Mouse (Mus musculus): ENCODE measurements around the gene Ccr3. TPM values are rescaled to one million over a fixed set of nuclear protein-coding genes. Genes with fewer than 3 reads are reported as not detected.

Ccr3 gene
- polyA plus RNA-seq, 2 experiments = 0.05 to 0.07 TPM

DNA sequence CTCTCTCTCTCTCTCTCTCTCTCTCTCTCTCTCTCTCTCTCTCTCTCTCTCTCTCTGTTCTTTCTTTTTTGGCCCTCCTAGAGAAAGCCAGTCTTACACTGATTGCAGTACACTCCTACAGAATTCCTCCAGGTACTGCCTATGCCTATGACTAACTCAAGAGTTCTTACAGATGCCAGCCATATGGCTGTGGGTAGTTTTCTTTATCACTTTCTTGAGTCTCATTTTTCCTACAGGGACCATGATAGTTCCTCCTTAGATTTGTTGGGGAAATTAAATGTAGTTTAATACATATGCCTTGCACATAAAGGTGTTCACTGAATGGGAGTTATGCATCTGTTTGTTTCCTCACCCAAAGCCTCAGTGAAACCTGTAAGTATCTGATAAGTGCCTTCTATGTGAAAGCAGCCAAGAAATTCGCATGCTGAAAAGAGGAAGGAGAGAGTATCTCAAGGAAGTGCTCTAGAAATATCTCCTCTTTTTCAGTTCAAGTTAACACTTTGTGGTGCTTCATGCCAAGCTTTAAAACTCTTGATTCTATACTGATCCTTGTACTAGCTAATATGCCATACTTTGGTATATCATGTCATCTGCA, 30.4 kb upstream of the Ccr3 start:
- ATAC-seq (ENCODE audit: insufficient read depth) (peak; percentile 57; the same call in 1 of the 2 replicates), DNase-seq (ENCODE audit: low read depth in 3 of 3, low spot score in 3 of 3) (no peak)
- no peaks in the 10 kb centered on the region for H3K9me3 ChIP-seq (ENCODE audit: control insufficient read depth, low read length)
- H3K27ac ChIP-seq = no peak overlapping the region
- H3K4me3 ChIP-seq (ENCODE audit: insufficient read depth in 1 of 2, low read depth in 2 of 2, low read length in 2 of 2) = no peak overlapping the region
- no peak overlapping the region for H3K4me2 ChIP-seq (ENCODE audit: low read depth)
- TF ChIP-seq EP300 (IDR thresholded peaks at IDR 0.05; ENCODE audit: low read depth) (no peak), CTCF (IDR thresholded peaks at IDR 0.05; ENCODE audit: low read depth) (no peak)
- peaks cover 9 to 12% of the 10 kb centered on the region in 2 experiments for H3K4me1 ChIP-seq (replicated peaks; ENCODE audit: control insufficient read depth in 2 of 2, insufficient read depth in 2 of 2, low read length in 1 of 2)
- 0% methylated on average over 1 of the region's 1 CpGs for WGBS (ENCODE audit: insufficient replicate concordance)
- no peaks in the 10 kb centered on the region for H3K27me3 ChIP-seq (ENCODE audit: control insufficient read depth, insufficient read depth, low read length)
- H3K36me3 ChIP-seq (replicated peaks; ENCODE audit: control insufficient read depth, insufficient read depth, low read depth) = no peaks in the 10 kb centered on the region
- no peak overlapping the region for H3K9ac ChIP-seq (replicated peaks)

DNA sequence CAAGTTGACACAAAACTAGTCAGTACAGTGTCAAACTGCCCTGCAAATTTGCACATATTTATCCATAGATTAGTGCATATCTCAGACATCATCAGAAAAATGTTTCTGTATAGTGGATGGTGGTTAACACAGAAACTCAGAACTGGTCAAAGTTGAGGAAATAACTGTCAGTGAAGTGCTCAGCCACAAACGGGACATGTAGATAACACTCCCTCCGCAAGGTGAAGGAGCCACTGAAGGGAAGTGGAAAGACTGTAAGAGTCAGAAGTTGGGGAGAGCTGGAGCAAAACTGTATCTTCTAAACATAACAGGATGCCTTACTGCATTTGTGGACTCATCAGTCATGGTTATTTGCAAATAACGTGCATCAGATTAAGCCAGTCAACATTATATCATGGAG, 24.1 kb upstream of the Ccr3 start:
- no peak for TF ChIP-seq CTCF (IDR thresholded peaks at IDR 0.05; ENCODE audit: low read depth)
- no peak for TF ChIP-seq EP300 (IDR thresholded peaks at IDR 0.05; ENCODE audit: low read depth)
- DNase-seq (ENCODE audit: low read depth in 3 of 3, low spot score in 3 of 3) (no peak), ATAC-seq (ENCODE audit: insufficient read depth) (no peak)
- no peak overlapping the region for H3K27ac ChIP-seq
- no peak overlapping the region for H3K9ac ChIP-seq (replicated peaks)
- H3K9me3 ChIP-seq (ENCODE audit: control insufficient read depth, low read length) = no peaks in the 10 kb centered on the region
- H3K36me3 ChIP-seq (replicated peaks; ENCODE audit: control insufficient read depth, insufficient read depth, low read depth) = no peaks in the 10 kb centered on the region
- H3K27me3 ChIP-seq (ENCODE audit: control insufficient read depth, insufficient read depth, low read length) = no peaks in the 10 kb centered on the region
- H3K4me3 ChIP-seq (ENCODE audit: insufficient read depth in 1 of 2, low read depth in 2 of 2, low read length in 2 of 2) = no peak overlapping the region
- WGBS (ENCODE audit: insufficient replicate concordance) = 10% methylated on average over 3 of the region's 3 CpGs
- peaks cover 5 to 9% of the 10 kb centered on the region in 2 experiments for H3K4me1 ChIP-seq (replicated peaks; ENCODE audit: control insufficient read depth in 2 of 2, insufficient read depth in 2 of 2, low read length in 1 of 2)
- H3K4me2 ChIP-seq (ENCODE audit: low read depth) = no peak overlapping the region

- no peak overlapping the region for H3K4me3 ChIP-seq (ENCODE audit: insufficient read depth in 1 of 2, low read depth in 2 of 2, low read length in 2 of 2)
- no peak for TF ChIP-seq CTCF (IDR thresholded peaks at IDR 0.05; ENCODE audit: low read depth)
- no peak for TF ChIP-seq EP300 (IDR thresholded peaks at IDR 0.05; ENCODE audit: low read depth)
- H3K27me3 ChIP-seq (ENCODE audit: control insufficient read depth, insufficient read depth, low read length) = no peaks in the 10 kb centered on the region
- H3K27ac ChIP-seq = no peak overlapping the region
- H3K36me3 ChIP-seq (replicated peaks; ENCODE audit: control insufficient read depth, insufficient read depth, low read depth) = no peaks in the 10 kb centered on the region
- H3K9ac ChIP-seq (replicated peaks) = no peak overlapping the region
- no peaks in the 10 kb centered on the region for H3K9me3 ChIP-seq (ENCODE audit: control insufficient read depth, low read length)
- DNase-seq (ENCODE audit: low read depth in 3 of 3, low spot score in 3 of 3) (no peak), ATAC-seq (ENCODE audit: insufficient read depth) (no peak)
- WGBS (ENCODE audit: insufficient replicate concordance) = 55% methylated on average over 2 of the region's 2 CpGs
- peaks cover 5 to 9% of the 10 kb centered on the region in 2 experiments for H3K4me1 ChIP-seq (replicated peaks; ENCODE audit: control insufficient read depth in 2 of 2, insufficient read depth in 2 of 2, low read length in 1 of 2)
- no peak overlapping the region for H3K4me2 ChIP-seq (ENCODE audit: low read depth)
Measured at GRCm38 (mm10) chr9:123999784-124000183, 22.0 kb upstream of the Ccr3 start.

DNA sequence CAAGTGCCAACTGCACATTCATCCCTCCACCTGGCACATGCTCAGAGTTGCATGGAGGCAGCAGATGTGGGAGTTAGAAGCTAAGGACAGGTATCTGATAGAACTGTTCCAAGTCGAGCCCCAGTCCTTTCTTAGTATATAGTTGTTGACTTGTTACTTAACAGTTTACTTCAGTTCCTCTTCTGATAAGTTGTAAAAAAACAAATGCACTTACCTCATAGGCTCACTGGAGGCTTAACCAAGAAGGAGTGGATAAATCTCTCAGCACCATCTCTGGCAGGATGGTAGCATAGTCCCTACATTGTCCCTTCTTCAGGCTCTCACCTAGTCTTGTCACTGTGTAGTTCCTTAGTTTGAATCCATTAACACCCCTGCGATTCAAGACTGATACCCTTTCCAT, 9.1 kb upstream of the Ccr3 start:
- H3K9me3 ChIP-seq (ENCODE audit: control insufficient read depth, low read length) = no peaks in the 10 kb centered on the region
- TF ChIP-seq CTCF (IDR thresholded peaks at IDR 0.05; ENCODE audit: low read depth) (no peak), EP300 (IDR thresholded peaks at IDR 0.05; ENCODE audit: low read depth) (no peak)
- DNase-seq (ENCODE audit: low read depth in 3 of 3, low spot score in 3 of 3) = no peak
- WGBS (ENCODE audit: insufficient replicate concordance) = 47% methylated on average over 2 of the region's 2 CpGs
- H3K4me2 ChIP-seq (ENCODE audit: low read depth) = no peak overlapping the region
- no peak overlapping the region for H3K4me3 ChIP-seq (ENCODE audit: insufficient read depth in 1 of 2, low read depth in 2 of 2, low read length in 2 of 2)
- no peaks in the 10 kb centered on the region for H3K36me3 ChIP-seq (replicated peaks; ENCODE audit: control insufficient read depth, insufficient read depth, low read depth)
- no peak for ATAC-seq (ENCODE audit: insufficient read depth)
- no peaks in the 10 kb centered on the region; the same call in none of the 2 replicates for H3K27me3 ChIP-seq (ENCODE audit: control insufficient read depth, insufficient read depth, low read length)
- no peak overlapping the region for H3K9ac ChIP-seq (replicated peaks)
- peaks cover 2 to 9% of the 10 kb centered on the region in 2 experiments; a peak in 3 of 4 replicates for H3K4me1 ChIP-seq (replicated peaks; ENCODE audit: control insufficient read depth in 2 of 2, insufficient read depth in 2 of 2, low read length in 1 of 2)
- no peak overlapping the region for H3K27ac ChIP-seq

- WGBS (ENCODE audit: insufficient replicate concordance) = 50% methylated on average over 3 of the region's 3 CpGs
- Histone ChIP-seq H3K9ac (replicated peaks) (no peak overlapping the region), H3K36me3 (replicated peaks; ENCODE audit: control insufficient read depth, insufficient read depth, low read depth) (no peaks in the 10 kb centered on the region), H3K27ac (no peak overlapping the region), H3K27me3 (ENCODE audit: control insufficient read depth, insufficient read depth, low read length) (no peaks in the 10 kb centered on the region; the same call in none of the 2 replicates), H3K4me2 (ENCODE audit: low read depth) (no peak overlapping the region), H3K4me1 (replicated peaks; ENCODE audit: control insufficient read depth in 2 of 2, insufficient read depth in 2 of 2, low read length in 1 of 2) (peaks cover 2 to 9% of the 10 kb centered on the region in 2 experiments; a peak in 3 of 4 replicates), H3K9me3 (ENCODE audit: control insufficient read depth, low read length) (no peaks in the 10 kb centered on the region), H3K4me3 (ENCODE audit: insufficient read depth in 1 of 2, low read depth in 2 of 2, low read length in 2 of 2) (no peak overlapping the region)
- DNase-seq (ENCODE audit: low read depth in 3 of 3, low spot score in 3 of 3) (no peak), ATAC-seq (ENCODE audit: insufficient read depth) (no peak)
- no peak for TF ChIP-seq EP300 (IDR thresholded peaks at IDR 0.05; ENCODE audit: low read depth)
- no peak for TF ChIP-seq CTCF (IDR thresholded peaks at IDR 0.05; ENCODE audit: low read depth)
Measured at GRCm38 (mm10) chr9:124013270-124013669, 8.5 kb upstream of the Ccr3 start.

Measured in liver, embryonic 14.5 days (tissue).